Mouse (Mus musculus) bone marrow, adult 2 months (tissue): ENCODE data around the gene Tmem132b.

ENCODE experiments used
- CTCF ChIP-seq: fragments of 200-500 bp; IDR thresholded peaks from 2 replicates; pipeline ENCODE4 v1.5.1; 2011; ENCODE audit warnings: low read length, control low read depth; ENCODE audit not compliant: control insufficient read depth, insufficient read depth
- POLR2A ChIP-seq: fragments of 200-500 bp; IDR thresholded peaks from 2 replicates; pipeline ENCODE4 v1.6.1; 2011; ENCODE audit warnings: low read depth, mild to moderate bottlenecking, control low read depth, low read length, borderline replicate concordance; ENCODE audit not compliant: control insufficient read depth

- TF ChIP-seq CTCF, result no peak
- TF ChIP-seq POLR2A, result no peak
These were observed 44.3 kb downstream of the Tmem132b start for GRCm38 (mm10) chr5:125575866-125576265.
